ENCODE assay signal across 13 mouse cellular contexts in genomic region chr4:45755097-45755496, GRCm38 (mm10). TPM values are rescaled to one million over a fixed set of nuclear protein-coding genes. Genes with fewer than 3 reads are reported as not detected.
DNase-seq lines count a peak whose midpoint lies in the region; ATAC-seq and TF ChIP-seq lines count a peak whose summit lies in the region.
"Had no signal": no experiment of that assay in that cellular context is flagged by ENCODE, and none has a peak within 500 bp of the region (broad histone marks: within the 10 kb centered on the region; RNA-seq: fewer than 3 reads in every experiment).

No protein-coding gene starts in this region.

- peak; percentile 30 to 31 for DNase-seq in heart, adult 18-20 months
- no peak for DNase-seq in heart, embryonic 10.5 days (ENCODE audit: low spot score)
- DNase-seq in midbrain, embryonic 14.5 days: no peak
- DNase-seq in midbrain, postnatal 0 days (ENCODE audit: low spot score): no peak
- DNase-seq in retina, postnatal 7 days (ENCODE audit: low read depth, low spot score): peak; percentile 78
- DNase-seq in embryo, embryonic 11 days: no peak
- DNase-seq in Muller cell, postnatal 12 days (ENCODE audit: inconsistent ontology term): no peak
- DNase-seq: B cell, adult 2 months; gastrocnemius, adult 2 months; lung, adult 2 months; spleen, adult 18-20 months had no signal

- no peak for TF ChIP-seq CTCF in midbrain, postnatal 0 days (IDR thresholded peaks at IDR 0.05)

- peaks cover 56% of the 10 kb centered on the region for H3K4me1 ChIP-seq in heart, embryonic 10.5 days
- peaks cover 19% of the 10 kb centered on the region for H3K4me1 ChIP-seq in midbrain, embryonic 14.5 days (ENCODE audit: control insufficient read depth, insufficient read depth, low read length)
- no peaks in the 10 kb centered on the region for H3K4me1 ChIP-seq in midbrain, postnatal 0 days (ENCODE audit: insufficient read depth, low read length)
- H3K4me1 ChIP-seq in forebrain, embryonic 16.5 days (replicated peaks; ENCODE audit: control insufficient read depth, insufficient read depth, low read length): peaks cover 64% of the 10 kb centered on the region

- H3K27me3 ChIP-seq in heart, embryonic 10.5 days (ENCODE audit: insufficient read depth, poor library complexity, severe bottlenecking): peaks cover 51% of the 10 kb centered on the region
- peaks cover 4% of the 10 kb centered on the region; the same call in 1 of the 2 replicates for H3K27me3 ChIP-seq in midbrain, embryonic 14.5 days (ENCODE audit: control insufficient read depth, insufficient read depth, low read length)
- peaks cover 5% of the 10 kb centered on the region; the same call in 1 of the 2 replicates for H3K27me3 ChIP-seq in midbrain, postnatal 0 days (ENCODE audit: insufficient read depth, low read length)
- H3K27me3 ChIP-seq in forebrain, embryonic 16.5 days (replicated peaks; ENCODE audit: control insufficient read depth, insufficient read depth, low read length): no peaks in the 10 kb centered on the region
- H3K27me3 ChIP-seq: intestine, embryonic 15.5 days had no signal

- no peaks in the 10 kb centered on the region for H3K9me3 ChIP-seq in heart, embryonic 10.5 days
- H3K9me3 ChIP-seq in midbrain, embryonic 14.5 days (ENCODE audit: control insufficient read depth, low read length): no peaks in the 10 kb centered on the region
- no peaks in the 10 kb centered on the region for H3K9me3 ChIP-seq in midbrain, postnatal 0 days (ENCODE audit: low read length)
- no peaks in the 10 kb centered on the region for H3K9me3 ChIP-seq in forebrain, embryonic 16.5 days (ENCODE audit: control insufficient read depth, low read length)
- H3K9me3 ChIP-seq: intestine, embryonic 15.5 days had no signal

- H3K36me3 ChIP-seq in heart, embryonic 10.5 days: no peaks in the 10 kb centered on the region
- no peaks in the 10 kb centered on the region for H3K36me3 ChIP-seq in midbrain, embryonic 14.5 days (ENCODE audit: control insufficient read depth, insufficient read depth, low read length)
- no peaks in the 10 kb centered on the region for H3K36me3 ChIP-seq in midbrain, postnatal 0 days (ENCODE audit: insufficient read depth, low read length)
- no peaks in the 10 kb centered on the region for H3K36me3 ChIP-seq in forebrain, embryonic 16.5 days (ENCODE audit: control insufficient read depth, insufficient read depth)
- H3K36me3 ChIP-seq: intestine, embryonic 15.5 days had no signal

- H3K4me3 ChIP-seq in heart, embryonic 10.5 days: no peak overlapping the region
- H3K4me3 ChIP-seq in midbrain, embryonic 14.5 days (replicated peaks; ENCODE audit: low read depth, low read length): no peak overlapping the region
- no peak overlapping the region for H3K4me3 ChIP-seq in midbrain, postnatal 0 days (ENCODE audit: low read depth, low read length)
- no peak overlapping the region; the same call in 1 of the 2 replicates for H3K4me3 ChIP-seq in forebrain, embryonic 16.5 days (replicated peaks; ENCODE audit: low read length)
- H3K4me3 ChIP-seq: gastrocnemius, adult 2 months; intestine, embryonic 15.5 days had no signal

- H3K9ac ChIP-seq in midbrain, embryonic 14.5 days (replicated peaks; ENCODE audit: low read length): no peak overlapping the region
- H3K9ac ChIP-seq in midbrain, postnatal 0 days (replicated peaks; ENCODE audit: low read length, poor library complexity, severe bottlenecking): no peak overlapping the region
- H3K9ac ChIP-seq in forebrain, embryonic 16.5 days (replicated peaks; ENCODE audit: low read depth, low read length): no peak overlapping the region
- H3K9ac ChIP-seq: intestine, embryonic 15.5 days had no signal

- H3K4me2 ChIP-seq in midbrain, embryonic 14.5 days (ENCODE audit: low read length): no peak overlapping the region
- no peak overlapping the region for H3K4me2 ChIP-seq in midbrain, postnatal 0 days (ENCODE audit: low read depth, low read length, poor library complexity, severe bottlenecking)
- H3K4me2 ChIP-seq in forebrain, embryonic 16.5 days (ENCODE audit: low read length): peak overlapping the region; percentile 47
- H3K4me2 ChIP-seq: intestine, embryonic 15.5 days had no signal

- 75% methylated on average over 9 of the region's 9 CpGs for WGBS in heart, embryonic 10.5 days
- 37% methylated on average over 9 of the region's 9 CpGs for WGBS in midbrain, embryonic 14.5 days
- WGBS in midbrain, postnatal 0 days: 36% methylated on average over 9 of the region's 9 CpGs
- WGBS in forebrain, embryonic 16.5 days: 27% methylated on average over 9 of the region's 9 CpGs

- H3K27ac ChIP-seq in heart, embryonic 10.5 days: no peak overlapping the region
- H3K27ac ChIP-seq in midbrain, embryonic 14.5 days (replicated peaks; ENCODE audit: low read depth, low read length): peak overlapping the region; percentile 37
- H3K27ac ChIP-seq in midbrain, postnatal 0 days (ENCODE audit: low read depth, low read length): no peak overlapping the region
- peak overlapping the region; percentile 97 for H3K27ac ChIP-seq in forebrain, embryonic 16.5 days (ENCODE audit: low read length)
- H3K27ac ChIP-seq: gastrocnemius, adult 2 months had no signal

- 0 out of 2 replicates have a peak, but pooled peaks have one; percentile 32 for ATAC-seq in midbrain, embryonic 14.5 days (ENCODE audit: low FRiP score, low TSS enrichment)
- ATAC-seq in midbrain, postnatal 0 days (ENCODE audit: low FRiP score): no peak
- peak; percentile 56 for ATAC-seq in forebrain, embryonic 16.5 days

RNA-seq across cellular contexts. Expression of gene Aldh1b1, which starts 43.7 kb away (rescaled TPM):
- total RNA-seq in heart, adult 18-20 months (2021): 10 to 100 TPM; 12.6 to 14.6 TPM
- 46.1 and 80.9 TPM in 2 replicates for polyA plus RNA-seq in heart, embryonic 10.5 days (2016; fragmentation: Nextera tagmentation; extraction: Ambion mirVana)
- polyA plus RNA-seq in midbrain, embryonic 14.5 days (2014; fragmentation: Nextera tagmentation; extraction: Ambion mirVana): 14.7 and 15.2 TPM in 2 replicates
- total RNA-seq in midbrain, postnatal 0 days (2014; rRNA removed): 17.6 and 20.3 TPM in 2 replicates
- polyA plus RNA-seq in midbrain, postnatal 0 days (2015; fragmentation: Nextera tagmentation; extraction: Ambion mirVana): 22.6 and 23.6 TPM in 2 replicates
- 30.9 and 31.8 TPM in 2 replicates for polyA plus RNA-seq in forebrain, embryonic 16.5 days (2015; fragmentation: Nextera tagmentation; extraction: Ambion mirVana)

Comparison
In these comparisons a context has a peak if more than half of its experiments do, and no peak if none do; other contexts are left out.
1. DNase-seq: peak in heart, adult 18-20 months (2 of 2) and retina, postnatal 7 days (single experiment); none in heart, embryonic 10.5 days (single experiment), midbrain, embryonic 14.5 days (single experiment), midbrain, postnatal 0 days (single experiment), embryo, embryonic 11 days (single experiment) and Muller cell, postnatal 12 days (single experiment).
2. H3K27ac ChIP-seq: peak in midbrain, embryonic 14.5 days (single experiment) and forebrain, embryonic 16.5 days (single experiment); none in heart, embryonic 10.5 days (single experiment) and midbrain, postnatal 0 days (single experiment).